Mouse (Mus musculus): ENCODE data around the gene Tmem88b.
"Not testable (repeated sequence)": the region's sequence is repeated elsewhere in the genome, so short reads cannot be mapped to it uniquely, and the experiment has no call there.

Gene Tmem88b

GRCm38 (mm10) chr4:155760613-155761355, 24.9 kb downstream of the Tmem88b start, which contains the start of gene Atad3a:
Atad3a (minus strand) TSS chr4:155761093.
- DNase-seq (ENCODE audit: low spot score in 2 of 2): peak; percentile 96 to 98

GRCm38 (mm10) chr4:155759862-155760612, 25.6 kb downstream of the Tmem88b start:
- no peak for DNase-seq (ENCODE audit: low spot score in 2 of 2)

GRCm38 (mm10) chr4:155757011-155757410, 28.7 kb downstream of the Tmem88b start:
- no peak for DNase-seq (ENCODE audit: low spot score in 2 of 2)

GRCm38 (mm10) chr4:155746575-155747490, 38.8 kb downstream of the Tmem88b start:
- no peak for DNase-seq (ENCODE audit: low spot score in 2 of 2)

DNA sequence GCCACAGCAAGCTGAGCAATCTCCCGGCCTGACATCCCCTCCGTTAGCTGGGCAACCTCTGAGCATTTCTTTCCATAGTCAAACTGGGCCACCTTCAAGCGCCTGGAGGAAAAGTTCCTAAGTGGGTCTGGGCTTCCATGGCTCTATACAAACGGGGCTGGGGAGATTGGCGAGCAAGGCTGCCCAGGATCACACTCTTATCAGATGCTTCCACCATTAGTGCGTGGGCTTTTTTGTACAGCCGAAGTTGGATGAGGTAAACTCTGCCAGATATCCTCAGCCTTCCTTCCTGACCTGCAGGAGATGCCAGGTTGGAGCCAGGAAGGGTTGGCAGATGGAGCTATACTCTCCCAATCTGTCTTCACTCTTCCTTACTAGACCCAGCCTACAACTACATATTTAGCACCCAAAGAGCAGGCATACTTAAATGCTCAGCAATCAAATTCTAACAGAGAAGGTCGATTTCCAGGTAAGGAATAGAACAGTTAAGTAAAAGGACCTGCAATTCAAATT, 39.6 kb downstream of the Tmem88b start:
- DNase-seq (ENCODE audit: low spot score in 2 of 2): no peak

DNA sequence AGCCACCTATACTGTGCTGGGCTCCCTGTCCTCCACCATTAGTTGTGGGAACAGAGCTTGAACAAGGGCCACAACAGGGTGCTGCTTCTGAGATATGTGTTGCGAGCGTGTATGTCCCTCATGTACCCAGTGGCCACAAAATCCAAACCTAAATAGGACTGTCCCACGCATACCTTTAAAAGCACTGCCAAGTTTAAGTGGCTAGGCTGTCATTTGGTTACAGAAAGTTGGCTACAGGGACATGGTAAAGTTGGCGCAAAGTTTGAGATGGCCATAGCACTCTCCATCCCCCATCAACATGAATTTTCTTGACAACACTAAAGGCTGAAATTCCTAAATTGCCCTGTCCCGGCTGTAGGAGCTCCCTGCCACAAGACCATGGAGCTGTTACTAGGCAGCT, 40.5 kb downstream of the Tmem88b start:
- no peak for DNase-seq (ENCODE audit: low spot score in 2 of 2)

DNA sequence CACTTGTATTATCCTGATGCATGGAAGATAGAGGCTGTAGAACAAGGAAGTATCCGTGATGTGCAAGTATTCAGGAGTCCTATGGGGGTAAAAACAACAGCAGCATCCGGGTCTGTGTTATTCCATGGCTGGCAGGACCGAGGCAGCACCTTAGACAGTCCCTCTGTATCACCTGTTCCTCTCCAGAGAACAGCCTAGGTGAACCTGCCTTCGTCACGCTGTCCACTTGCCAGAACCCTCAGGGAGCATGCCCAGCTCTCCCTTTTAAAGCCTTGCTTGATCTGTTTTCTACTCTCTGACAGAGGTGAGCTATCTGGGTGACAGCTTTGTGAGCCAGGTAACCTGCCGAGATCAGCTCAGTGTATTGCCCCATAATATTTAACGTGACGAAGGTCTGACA, 41.2 kb downstream of the Tmem88b start:
- no peak for DNase-seq (ENCODE audit: low spot score in 2 of 2)

GRCm38 (mm10) chr4:155742684-155743083, 43.0 kb downstream of the Tmem88b start:
- DNase-seq (ENCODE audit: low spot score in 2 of 2): no peak

DNA sequence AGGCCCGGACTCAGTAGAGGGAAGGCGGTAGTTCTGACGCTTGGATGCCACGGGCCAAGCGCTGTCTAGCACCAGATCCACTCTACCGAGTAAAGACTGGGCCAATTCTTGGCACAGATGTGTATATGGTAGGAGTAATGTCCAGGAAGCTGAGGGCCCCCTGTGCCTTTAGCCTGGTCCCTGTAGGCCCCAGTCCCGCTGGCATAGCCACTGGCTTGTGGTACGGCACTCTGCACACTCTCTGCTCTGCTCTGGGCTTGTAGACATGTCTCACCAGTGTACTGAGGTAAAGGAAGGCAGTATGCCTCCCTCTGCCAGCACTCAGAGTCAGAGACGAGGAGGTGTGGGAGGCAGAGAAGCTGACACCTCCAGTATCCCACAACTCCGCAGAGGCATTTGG, 45.0 kb downstream of the Tmem88b start:
- DNase-seq (ENCODE audit: low spot score in 2 of 2): not testable (repeated sequence)

GRCm38 (mm10) chr4:155739741-155740636, 45.7 kb downstream of the Tmem88b start:
- no peak for DNase-seq (ENCODE audit: low spot score in 2 of 2)

DNA sequence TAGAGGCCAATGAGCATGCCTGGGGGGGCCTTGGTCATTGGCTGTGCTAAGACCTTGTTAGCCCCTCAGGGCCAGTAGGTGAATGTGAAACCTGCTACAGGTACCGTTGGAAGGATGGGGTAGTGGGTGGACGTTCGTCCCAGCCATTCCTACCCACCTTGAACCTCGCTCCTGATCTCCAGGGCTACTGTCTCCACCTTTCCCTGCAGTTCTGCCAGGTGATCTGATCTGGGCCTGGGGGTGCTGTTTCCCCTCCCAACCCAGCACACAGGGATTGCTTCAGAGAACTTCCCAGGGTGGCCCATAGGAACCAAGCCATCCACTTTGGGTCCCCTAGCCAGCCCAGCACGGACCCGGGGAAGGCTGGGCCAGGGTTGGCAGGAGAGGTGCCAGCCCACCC, 46.5 kb downstream of the Tmem88b start:
- DNase-seq (ENCODE audit: low spot score in 2 of 2): no peak

DNA sequence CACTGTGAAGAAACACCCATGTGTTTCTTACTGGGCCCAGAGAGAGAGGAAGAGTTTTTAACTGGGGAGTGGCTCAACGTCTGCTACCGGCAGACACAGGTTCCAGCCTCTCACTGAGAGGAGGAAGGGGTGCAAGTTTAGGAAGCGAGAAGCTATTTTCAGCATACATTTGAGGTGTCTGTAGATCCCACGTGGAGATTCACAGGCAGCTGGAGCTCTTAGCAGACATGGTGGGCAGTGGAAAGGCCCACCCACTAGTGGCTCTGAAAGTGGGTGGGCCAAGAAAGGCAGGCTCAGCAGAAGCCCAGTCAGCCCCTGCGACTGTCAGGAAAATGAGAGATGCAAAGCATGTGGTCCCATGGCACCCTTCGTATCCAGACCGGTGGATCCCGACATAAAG, 47.4 kb downstream of the Tmem88b start:
- DNase-seq (ENCODE audit: low spot score in 2 of 2): no peak

GRCm38 (mm10) chr4:155736421-155736820, 49.3 kb downstream of the Tmem88b start:
- no peak for DNase-seq (ENCODE audit: low spot score in 2 of 2)

DNA sequence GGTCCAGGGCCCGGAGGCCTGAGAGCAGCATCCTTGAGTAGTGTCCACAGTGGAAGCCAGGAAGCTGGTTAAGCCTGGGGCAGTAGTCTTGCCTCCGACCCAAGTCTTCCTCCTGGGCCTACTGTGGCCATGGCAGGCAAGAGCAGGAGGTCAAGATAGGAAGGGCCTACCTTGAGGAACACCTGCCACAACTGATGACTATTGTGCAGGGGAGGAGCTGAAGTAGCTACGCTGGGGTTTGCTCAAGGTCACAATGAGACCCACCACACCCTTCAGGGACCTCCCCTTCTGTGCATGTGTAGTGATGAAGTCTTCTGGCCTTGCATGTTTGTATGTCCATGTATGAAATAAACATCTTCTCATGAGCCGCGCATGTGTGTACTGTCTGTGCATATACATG, 49.9 kb downstream of the Tmem88b start:
- DNase-seq (ENCODE audit: low spot score in 2 of 2): no peak

DNA sequence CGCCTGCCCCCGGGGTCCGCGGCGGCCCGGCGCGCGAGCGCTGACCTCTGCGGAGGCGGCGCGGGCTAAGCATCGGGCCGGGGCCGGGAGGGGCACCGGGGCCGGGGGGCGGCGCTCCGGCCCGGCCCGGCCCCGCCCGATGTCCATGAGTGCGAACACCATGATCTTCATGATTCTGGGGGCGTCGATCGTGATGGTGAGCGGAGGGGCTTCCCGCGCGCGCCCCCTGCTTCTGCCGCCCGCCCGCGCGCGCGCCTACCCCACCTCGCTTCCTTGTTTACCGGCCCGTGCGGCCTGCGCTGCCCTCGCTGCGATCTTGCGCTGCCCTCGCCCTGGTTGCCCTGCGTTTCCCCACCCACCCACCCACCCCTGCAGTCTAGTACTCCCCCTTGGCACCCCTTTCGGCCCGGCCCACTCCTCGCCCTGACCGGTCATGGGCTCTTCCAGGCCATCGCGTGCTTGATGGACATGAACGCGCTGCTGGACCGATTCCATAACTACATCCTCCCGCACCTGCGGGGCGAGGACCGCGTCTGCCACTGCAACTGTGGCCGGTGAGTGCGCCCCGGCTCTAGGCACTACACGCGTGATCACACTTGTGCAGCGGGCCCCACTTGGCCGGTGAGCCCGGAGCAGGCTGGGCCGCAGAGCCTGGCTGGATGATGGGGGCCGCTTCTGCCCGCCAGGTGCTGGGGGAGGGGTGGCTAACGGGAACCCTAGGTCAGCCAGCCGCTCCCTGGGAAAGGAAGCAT, 50.5 kb downstream of the Tmem88b start:
- no peak for DNase-seq (ENCODE audit: low spot score in 2 of 2)

- DNase-seq (ENCODE audit: low spot score in 2 of 2): peak; percentile 74 to 83
These were observed 51.2 kb downstream of the Tmem88b start, which contains the start of gene Tmem240 for GRCm38 (mm10) chr4:155734350-155734941. Tmem240 (plus strand) TSS chr4:155734800.

DNA sequence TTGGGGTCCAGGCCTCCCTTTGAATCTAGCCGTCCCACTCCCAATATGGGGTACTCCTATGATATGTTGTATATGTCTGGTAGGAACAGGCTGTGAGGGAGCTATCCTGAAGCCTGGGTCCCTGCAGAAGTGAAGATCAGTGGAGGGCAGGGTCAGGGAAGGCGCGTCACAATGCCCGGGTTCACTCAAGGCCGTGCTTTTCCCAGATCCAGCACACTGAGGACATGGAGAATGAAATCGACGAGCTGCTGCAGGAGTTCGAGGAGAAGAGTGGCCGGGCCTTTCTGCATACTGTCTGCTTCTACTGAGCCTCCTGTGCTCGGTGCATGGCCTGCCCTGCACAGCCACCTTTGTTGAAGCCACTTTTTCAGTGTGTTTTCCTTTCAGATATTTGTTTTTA, 52.4 kb downstream of the Tmem88b start:
- DNase-seq (ENCODE audit: low spot score in 2 of 2): no peak

Data from frontal cortex, postnatal 25 days (tissue).